Mouse (Mus musculus) olfactory bulb, adult 2 months (tissue): ENCODE data around the gene Amz1.

ENCODE experiments used
- CTCF ChIP-seq: fragments of 200-500 bp; IDR thresholded peaks from 2 replicates; pipeline ENCODE4 v1.5.1; 2012; ENCODE audit warnings: low read depth, mild to moderate bottlenecking, low read length, moderate library complexity; ENCODE audit not compliant: insufficient read depth
- POLR2A ChIP-seq: fragments of 200-500 bp; IDR thresholded peaks from 2 replicates; pipeline ENCODE4 v1.6.1; 2012; ENCODE audit warnings: mild to moderate bottlenecking, low read depth, low read length, moderate library complexity; ENCODE audit not compliant: insufficient read depth

GRCm38 (mm10) chr5:140688434-140688833 lies 35.5 kb upstream of the Amz1 start:
- TF ChIP-seq CTCF (no peak), POLR2A (no peak)
